Mouse (Mus musculus): ENCODE measurements around the gene Slc37a1.

- TF ChIP-seq GATA1 (IDR thresholded peaks at IDR 0.05; ENCODE audit: borderline replicate concordance, low read length) (no peak), FLI1 (IDR thresholded peaks at IDR 0.05; ENCODE audit: low read length) (no peak)
Measured at GRCm38 (mm10) chr17:31282687-31283053, 3.9 kb upstream of the Slc37a1 start.

All from megakaryocyte, embryonic 14.5 days (primary cell).